Comparison of ENCODE assay signal across 26 mouse cellular contexts in genomic region chr10:127327461-127328145, GRCm38 (mm10). TPM values are rescaled to one million over a fixed set of nuclear protein-coding genes. Genes with fewer than 3 reads are reported as not detected.
DNase-seq lines count a peak whose midpoint lies in the region; ATAC-seq and TF ChIP-seq lines count a peak whose summit lies in the region.
"Had no signal": no experiment of that assay in that cellular context is flagged by ENCODE, and none has a peak within 500 bp of the region (broad histone marks: within the 10 kb centered on the region; RNA-seq: fewer than 3 reads in every experiment).

No protein-coding gene starts in this region.

- no peak overlapping the region for H3K9ac ChIP-seq in heart, embryonic 13.5 days
- no peak overlapping the region for H3K9ac ChIP-seq in heart, embryonic 12.5 days
- no peak overlapping the region for H3K9ac ChIP-seq in liver, embryonic 12.5 days
- H3K9ac ChIP-seq in liver, postnatal 0 days (replicated peaks), result no peak overlapping the region
- peak overlapping the region; percentile 75; the same call in 1 of the 2 replicates for H3K9ac ChIP-seq in ES-Bruce4 (ENCODE audit: low read depth, poor library complexity, severe bottlenecking)
- no peak overlapping the region for H3K9ac ChIP-seq in limb, embryonic 12.5 days (replicated peaks)
- H3K9ac ChIP-seq: midbrain, embryonic 15.5 days; neural tube, embryonic 15.5 days had no signal

- peaks cover 99% of the 10 kb centered on the region for H3K27me3 ChIP-seq in heart, embryonic 13.5 days (replicated peaks)
- peaks cover 98% of the 10 kb centered on the region for H3K27me3 ChIP-seq in heart, embryonic 12.5 days (replicated peaks)
- peaks cover 52% of the 10 kb centered on the region for H3K27me3 ChIP-seq in liver, embryonic 12.5 days (replicated peaks)
- H3K27me3 ChIP-seq in liver, postnatal 0 days (ENCODE audit: insufficient read depth, low read length), result 0 out of 2 replicates have a peak, but pooled peaks cover 3% of the 10 kb centered on the region
- no peaks in the 10 kb centered on the region for H3K27me3 ChIP-seq in ES-Bruce4 (ENCODE audit: control insufficient read depth, insufficient read depth, low read length, poor library complexity, severe bottlenecking)
- H3K27me3 ChIP-seq in limb, embryonic 12.5 days, result peaks cover 68% of the 10 kb centered on the region

- no peak for ATAC-seq in heart, embryonic 13.5 days (ENCODE audit: extremely low read depth, insufficient number of reproducible peaks, low FRiP score, low TSS enrichment)
- no peak for ATAC-seq in heart, embryonic 12.5 days (ENCODE audit: insufficient number of reproducible peaks, low FRiP score)
- ATAC-seq in liver, embryonic 12.5 days, result no peak
- no peak for ATAC-seq in liver, postnatal 0 days
- ATAC-seq in limb, embryonic 12.5 days (ENCODE audit: insufficient number of reproducible peaks, insufficient read depth, low FRiP score, low TSS enrichment, low read depth), result no peak
- ATAC-seq in erythroid progenitor cell, adult 5-6 weeks (replicated peaks; ENCODE audit: low FRiP score, poor library complexity, severe bottlenecking), result no peak
- ATAC-seq: forebrain, embryonic 16.5 days; midbrain, embryonic 15.5 days had no signal

- H3K4me3 ChIP-seq in heart, embryonic 13.5 days, result peak overlapping the region; percentile 58; the same call in 1 of the 2 replicates
- H3K4me3 ChIP-seq in heart, embryonic 12.5 days, result no peak overlapping the region
- no peak overlapping the region; the same call in 1 of the 2 replicates for H3K4me3 ChIP-seq in liver, embryonic 12.5 days
- H3K4me3 ChIP-seq in liver, postnatal 0 days (ENCODE audit: low read depth, low read length), result no peak overlapping the region
- H3K4me3 ChIP-seq in ES-Bruce4 (ENCODE audit: low read depth, low read length), result no peak overlapping the region
- H3K4me3 ChIP-seq in limb, embryonic 12.5 days (replicated peaks), result peak overlapping the region; percentile 56

- no peak for TF ChIP-seq CTCF in liver, postnatal 0 days (IDR thresholded peaks at IDR 0.05; ENCODE audit: low read depth)
- peak; percentile 26 for TF ChIP-seq CTCF in ES-Bruce4 (IDR thresholded peaks at IDR 0.05; ENCODE audit: low read depth, low read length)

- no peak for DNase-seq in liver, postnatal 0 days
- no peak for DNase-seq in urinary bladder, postnatal 25 days (ENCODE audit: low spot score)
- DNase-seq: kidney, adult 9 months; layer of hippocampus, postnatal 36 days; thymus, postnatal 4 days had no signal

- no peaks in the 10 kb centered on the region for H3K36me3 ChIP-seq in heart, embryonic 13.5 days
- no peaks in the 10 kb centered on the region for H3K36me3 ChIP-seq in heart, embryonic 12.5 days
- peaks cover 20% of the 10 kb centered on the region for H3K36me3 ChIP-seq in liver, embryonic 12.5 days
- peaks cover 5% of the 10 kb centered on the region for H3K36me3 ChIP-seq in liver, postnatal 0 days (replicated peaks; ENCODE audit: insufficient read depth, low read length)
- 0 out of 2 replicates have a peak, but pooled peaks cover 5% of the 10 kb centered on the region for H3K36me3 ChIP-seq in ES-Bruce4 (ENCODE audit: control insufficient read depth, insufficient read depth, low read length, poor library complexity, severe bottlenecking)
- peaks cover 30% of the 10 kb centered on the region for H3K36me3 ChIP-seq in limb, embryonic 12.5 days
- H3K36me3 ChIP-seq: hindbrain, embryonic 12.5 days; midbrain, embryonic 15.5 days; neural tube, embryonic 15.5 days had no signal

- WGBS in heart, embryonic 13.5 days, result 47% methylated on average over 18 of the region's 18 CpGs
- WGBS in heart, embryonic 12.5 days, result 47% methylated on average over 18 of the region's 18 CpGs
- 71% methylated on average over 18 of the region's 18 CpGs for WGBS in liver, embryonic 12.5 days (ENCODE audit: insufficient replicate concordance)
- WGBS in liver, postnatal 0 days (ENCODE audit: insufficient replicate concordance), result 75% methylated on average over 18 of the region's 18 CpGs
- 52% methylated on average over 18 of the region's 18 CpGs for WGBS in limb, embryonic 12.5 days

- no peak for TF ChIP-seq EP300 in liver, postnatal 0 days (IDR thresholded peaks at IDR 0.05; ENCODE audit: low read depth)
- no peak for TF ChIP-seq EP300 in ES-Bruce4 (IDR thresholded peaks at IDR 0.05; ENCODE audit: insufficient read depth, low read depth, low read length)

- H3K9me3 ChIP-seq in heart, embryonic 13.5 days, result no peaks in the 10 kb centered on the region
- H3K9me3 ChIP-seq in heart, embryonic 12.5 days (replicated peaks), result no peaks in the 10 kb centered on the region
- no peaks in the 10 kb centered on the region for H3K9me3 ChIP-seq in liver, embryonic 12.5 days (replicated peaks)
- no peaks in the 10 kb centered on the region for H3K9me3 ChIP-seq in liver, postnatal 0 days (ENCODE audit: low read length)
- H3K9me3 ChIP-seq in ES-Bruce4 (replicated peaks; ENCODE audit: control insufficient read depth, insufficient read depth, low read length, poor library complexity, severe bottlenecking), result no peaks in the 10 kb centered on the region
- no peaks in the 10 kb centered on the region for H3K9me3 ChIP-seq in limb, embryonic 12.5 days
- H3K9me3 ChIP-seq: hindbrain, embryonic 12.5 days; midbrain, embryonic 15.5 days; neural tube, embryonic 15.5 days had no signal

- no peak overlapping the region for H3K4me2 ChIP-seq in heart, embryonic 13.5 days
- no peak overlapping the region for H3K4me2 ChIP-seq in heart, embryonic 12.5 days
- peak overlapping the region; percentile 90 for H3K4me2 ChIP-seq in liver, embryonic 12.5 days
- H3K4me2 ChIP-seq in liver, postnatal 0 days (ENCODE audit: low read depth, low read length), result no peak overlapping the region
- H3K4me2 ChIP-seq in limb, embryonic 12.5 days, result no peak overlapping the region

- H3K4me1 ChIP-seq in heart, embryonic 13.5 days, result peaks cover 24% of the 10 kb centered on the region
- peaks cover 15% of the 10 kb centered on the region for H3K4me1 ChIP-seq in heart, embryonic 12.5 days (replicated peaks)
- peaks cover 76% of the 10 kb centered on the region for H3K4me1 ChIP-seq in liver, embryonic 12.5 days
- peaks cover 22% of the 10 kb centered on the region for H3K4me1 ChIP-seq in liver, postnatal 0 days (ENCODE audit: insufficient read depth)
- H3K4me1 ChIP-seq in ES-Bruce4 (ENCODE audit: control insufficient read depth, insufficient read depth, low read length), result peaks cover 10% of the 10 kb centered on the region
- peaks cover 21% of the 10 kb centered on the region for H3K4me1 ChIP-seq in limb, embryonic 12.5 days (replicated peaks)

- no peak for TF ChIP-seq POLR2A in ES-Bruce4 (IDR thresholded peaks at IDR 0.05; ENCODE audit: insufficient read depth, low read length)

- H3K27ac ChIP-seq in heart, embryonic 13.5 days (replicated peaks), result no peak overlapping the region
- no peak overlapping the region for H3K27ac ChIP-seq in heart, embryonic 12.5 days (ENCODE audit: poor library complexity, severe bottlenecking)
- H3K27ac ChIP-seq in liver, embryonic 12.5 days, result no peak overlapping the region
- H3K27ac ChIP-seq in liver, postnatal 0 days (ENCODE audit: low read depth), result no peak overlapping the region
- no peak overlapping the region for H3K27ac ChIP-seq in ES-Bruce4 (ENCODE audit: insufficient read depth, low read length)
- no peak overlapping the region for H3K27ac ChIP-seq in limb, embryonic 12.5 days
- H3K27ac ChIP-seq: heart, adult 2 months; hindbrain, embryonic 12.5 days; liver, embryonic 14.5 days; midbrain, embryonic 15.5 days; neural tube, embryonic 15.5 days had no signal

RNA-seq across cellular contexts. Expression of gene Arhgap9, which starts 5.8 kb away (rescaled TPM):
- 1.7 and 1.9 TPM in 2 replicates for polyA plus RNA-seq in heart, embryonic 13.5 days (2015; fragmentation: Nextera tagmentation; extraction: Ambion mirVana)
- 0.89 and 1.8 TPM in 2 replicates for polyA plus RNA-seq in heart, embryonic 12.5 days (2016; fragmentation: Nextera tagmentation; extraction: Ambion mirVana)
- polyA plus RNA-seq in liver, embryonic 12.5 days (2016; fragmentation: Nextera tagmentation; extraction: Ambion mirVana), result 15.9 and 16.9 TPM in 2 replicates
- polyA plus RNA-seq in liver, postnatal 0 days (2015; fragmentation: Nextera tagmentation; extraction: Ambion mirVana), result 13.5 and 14.8 TPM in 2 replicates
- 8.5 and 9.1 TPM in 2 replicates for polyA plus RNA-seq in ES-Bruce4 (2011; ENCODE audit: insufficient read depth, insufficient read length, low read depth, missing spikeins)
- polyA plus RNA-seq in limb, embryonic 12.5 days (2016; fragmentation: Nextera tagmentation; extraction: Ambion mirVana), result 5.7 and 6.5 TPM in 2 replicates
- 18.0 and 18.9 TPM in 2 replicates for total RNA-seq in erythroid progenitor cell, adult 5-6 weeks (2015; ENCODE audit: low replicate concordance)
- total RNA-seq in erythroid progenitor cell, adult 5-6 weeks (2017; ENCODE audit: low replicate concordance), result 6.4 and 15.4 TPM in 2 replicates

RNA-seq across cellular contexts. Expression of gene Gli1, which starts 14.2 kb away (rescaled TPM):
- 0.93 and 1.4 TPM in 2 replicates for polyA plus RNA-seq in heart, embryonic 13.5 days (2015; fragmentation: Nextera tagmentation; extraction: Ambion mirVana)
- 0.31 and 0.41 TPM in 2 replicates for polyA plus RNA-seq in heart, embryonic 12.5 days (2016; fragmentation: Nextera tagmentation; extraction: Ambion mirVana)
- 0.94 and 1.1 TPM in 2 replicates for polyA plus RNA-seq in liver, embryonic 12.5 days (2016; fragmentation: Nextera tagmentation; extraction: Ambion mirVana)
- 0.04 TPM in 2 replicates for polyA plus RNA-seq in liver, postnatal 0 days (2015; fragmentation: Nextera tagmentation; extraction: Ambion mirVana)
- 19.8 and 21.4 TPM in 2 replicates for polyA plus RNA-seq in ES-Bruce4 (2011; ENCODE audit: insufficient read depth, insufficient read length, low read depth, missing spikeins)
- 11.0 and 14.2 TPM in 2 replicates for polyA plus RNA-seq in limb, embryonic 12.5 days (2016; fragmentation: Nextera tagmentation; extraction: Ambion mirVana)
- total RNA-seq in erythroid progenitor cell, adult 5-6 weeks (2015; ENCODE audit: low replicate concordance), result not detected in 2 replicates
- not detected in 2 replicates for total RNA-seq in erythroid progenitor cell, adult 5-6 weeks (2017; ENCODE audit: low replicate concordance)
- total RNA-seq: common myeloid progenitor, adult 5-6 weeks; megakaryocyte progenitor cell, adult 5-6 weeks had no signal

RNA-seq across cellular contexts. Expression of gene Mars, which starts 16.0 kb away (rescaled TPM):
- 84.0 and 86.4 TPM in 2 replicates for polyA plus RNA-seq in heart, embryonic 13.5 days (2015; fragmentation: Nextera tagmentation; extraction: Ambion mirVana)
- polyA plus RNA-seq in heart, embryonic 12.5 days (2016; fragmentation: Nextera tagmentation; extraction: Ambion mirVana), result 107 and 110 TPM in 2 replicates
- 192 and 193 TPM in 2 replicates for polyA plus RNA-seq in liver, embryonic 12.5 days (2016; fragmentation: Nextera tagmentation; extraction: Ambion mirVana)
- polyA plus RNA-seq in liver, postnatal 0 days (2015; fragmentation: Nextera tagmentation; extraction: Ambion mirVana), result 51.3 and 62.3 TPM in 2 replicates
- polyA plus RNA-seq in ES-Bruce4 (2011; ENCODE audit: insufficient read depth, insufficient read length, low read depth, missing spikeins), result 129 and 136 TPM in 2 replicates
- 144 and 145 TPM in 2 replicates for polyA plus RNA-seq in limb, embryonic 12.5 days (2016; fragmentation: Nextera tagmentation; extraction: Ambion mirVana)
- total RNA-seq in erythroid progenitor cell, adult 5-6 weeks (2015; ENCODE audit: low replicate concordance), result 68.5 and 80.9 TPM in 2 replicates
- total RNA-seq in erythroid progenitor cell, adult 5-6 weeks (2017; ENCODE audit: low replicate concordance), result 86.0 and 98.9 TPM in 2 replicates

RNA-seq across cellular contexts. Expression of gene Inhbe, which starts 26.6 kb away (rescaled TPM):
- polyA plus RNA-seq in heart, embryonic 13.5 days (2015; fragmentation: Nextera tagmentation; extraction: Ambion mirVana), result 0.06 TPM in 1 of 2 replicates, not detected in the other
- polyA plus RNA-seq in heart, embryonic 12.5 days (2016; fragmentation: Nextera tagmentation; extraction: Ambion mirVana), result not detected in 2 replicates
- 0.10 and 0.16 TPM in 2 replicates for polyA plus RNA-seq in liver, embryonic 12.5 days (2016; fragmentation: Nextera tagmentation; extraction: Ambion mirVana)
- 18.4 and 29.0 TPM in 2 replicates for polyA plus RNA-seq in liver, postnatal 0 days (2015; fragmentation: Nextera tagmentation; extraction: Ambion mirVana)
- polyA plus RNA-seq in ES-Bruce4 (2011; ENCODE audit: insufficient read depth, insufficient read length, low read depth, missing spikeins), result not detected in 2 replicates
- 0.04 and 0.08 TPM in 2 replicates for polyA plus RNA-seq in limb, embryonic 12.5 days (2016; fragmentation: Nextera tagmentation; extraction: Ambion mirVana)
- total RNA-seq in erythroid progenitor cell, adult 5-6 weeks (2015; ENCODE audit: low replicate concordance), result not detected in 2 replicates
- total RNA-seq in erythroid progenitor cell, adult 5-6 weeks (2017; ENCODE audit: low replicate concordance), result not detected in 2 replicates
- total RNA-seq: adrenal gland, postnatal 36 days; common myeloid progenitor, adult 5-6 weeks; gastrocnemius, postnatal 25 days; heart, adult 2 months; heart, postnatal 10 days; layer of hippocampus, adult 18-20 months; layer of hippocampus, postnatal 36 days had no signal
- polyA plus RNA-seq: embryonic facial prominence, embryonic 14.5 days; forebrain, embryonic 16.5 days; heart, adult 2 months; intestine, embryonic 14.5 days; lung, postnatal 0 days; neural tube, embryonic 15.5 days had no signal

RNA-seq across cellular contexts. Expression of gene Mbd6, which starts 38.8 kb away (rescaled TPM):
- 12.6 and 12.7 TPM in 2 replicates for polyA plus RNA-seq in heart, embryonic 13.5 days (2015; fragmentation: Nextera tagmentation; extraction: Ambion mirVana)
- 13.6 and 14.6 TPM in 2 replicates for polyA plus RNA-seq in heart, embryonic 12.5 days (2016; fragmentation: Nextera tagmentation; extraction: Ambion mirVana)
- polyA plus RNA-seq in liver, embryonic 12.5 days (2016; fragmentation: Nextera tagmentation; extraction: Ambion mirVana), result 8.5 and 9.8 TPM in 2 replicates
- 5.3 and 5.7 TPM in 2 replicates for polyA plus RNA-seq in liver, postnatal 0 days (2015; fragmentation: Nextera tagmentation; extraction: Ambion mirVana)
- 26.2 and 26.7 TPM in 2 replicates for polyA plus RNA-seq in ES-Bruce4 (2011; ENCODE audit: insufficient read depth, insufficient read length, low read depth, missing spikeins)
- polyA plus RNA-seq in limb, embryonic 12.5 days (2016; fragmentation: Nextera tagmentation; extraction: Ambion mirVana), result 17.2 and 19.8 TPM in 2 replicates
- total RNA-seq in erythroid progenitor cell, adult 5-6 weeks (2015; ENCODE audit: low replicate concordance), result 55.8 and 69.6 TPM in 2 replicates
- 10.7 and 15.0 TPM in 2 replicates for total RNA-seq in erythroid progenitor cell, adult 5-6 weeks (2017; ENCODE audit: low replicate concordance)

Comparison
In these comparisons a context has a peak if more than half of its experiments do, and no peak if none do; other contexts are left out.
1. H3K4me3 ChIP-seq: peak in heart, embryonic 13.5 days (single experiment) and limb, embryonic 12.5 days (single experiment); none in heart, embryonic 12.5 days (single experiment), liver, embryonic 12.5 days (single experiment), liver, postnatal 0 days (single experiment) and ES-Bruce4 (single experiment).